Mouse (Mus musculus): Measurements from ENCODE around the gene Gria4. TPM values are rescaled to one million over a fixed set of nuclear protein-coding genes. Genes with fewer than 3 reads are reported as not detected.

Gene Gria4
- polyA plus RNA-seq, 1 experiment from 2014 or later: 2.7 TPM

DNA sequence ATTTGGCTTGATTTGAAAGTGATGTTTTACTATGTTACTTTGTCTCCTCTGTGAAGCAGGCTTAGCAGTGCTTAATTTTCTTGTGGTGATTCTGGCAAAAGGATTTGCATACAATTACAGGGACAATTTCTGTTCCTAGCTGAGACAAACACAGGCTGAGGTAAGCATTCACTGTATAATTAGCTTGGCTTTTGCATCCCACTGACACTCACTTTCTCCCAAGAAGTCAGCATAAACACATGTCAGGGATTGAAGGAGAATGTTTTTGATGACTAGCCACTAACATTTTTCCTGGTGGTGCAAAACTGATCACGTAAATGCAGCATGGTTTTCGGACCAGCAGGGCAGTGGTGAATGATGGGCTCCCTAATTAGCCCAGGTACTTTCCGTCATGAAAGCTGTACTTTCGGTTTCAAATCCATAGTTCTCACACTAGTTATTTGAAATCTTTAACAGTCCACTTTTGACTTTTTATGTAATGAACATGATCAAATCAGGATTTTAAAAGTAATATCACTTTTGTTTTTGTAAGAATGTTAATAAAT is 240.5 kb downstream of the Gria4 start:
- no peak for ATAC-seq (ENCODE audit: insufficient number of reproducible peaks, insufficient read depth, low FRiP score, low TSS enrichment, low read depth)
- no peak overlapping the region for H3K4me2 ChIP-seq
- H3K4me3 ChIP-seq (replicated peaks): no peak overlapping the region
- no peaks in the 10 kb centered on the region for H3K27me3 ChIP-seq
- H3K27ac ChIP-seq: no peak overlapping the region
- 66% methylated on average over 4 of the region's 4 CpGs for WGBS
- no peaks in the 10 kb centered on the region for H3K9me3 ChIP-seq
- no peak overlapping the region for H3K9ac ChIP-seq (replicated peaks)
- no peaks in the 10 kb centered on the region for H3K4me1 ChIP-seq (replicated peaks)
- no peaks in the 10 kb centered on the region for H3K36me3 ChIP-seq

DNA sequence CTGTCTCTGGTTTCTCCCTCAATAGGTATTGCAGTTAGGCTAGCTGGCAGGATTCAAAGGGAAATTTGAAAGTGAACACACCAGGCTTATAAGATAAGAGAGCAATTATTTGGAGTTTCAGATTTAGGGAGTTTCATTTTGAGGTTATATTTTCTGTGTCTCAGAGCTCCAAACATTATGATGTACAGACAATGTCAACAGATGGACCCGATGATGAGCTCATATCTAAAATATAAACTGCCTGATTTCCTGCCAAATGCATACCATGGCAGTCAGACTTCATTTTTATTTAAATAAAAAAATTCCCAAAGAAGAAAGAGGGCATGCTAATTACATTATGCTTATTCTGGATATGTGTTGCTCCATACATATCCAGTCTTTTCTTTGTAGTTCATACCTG is 256.8 kb downstream of the Gria4 start:
- Histone ChIP-seq H3K27ac (no peak overlapping the region), H3K4me1 (replicated peaks) (no peaks in the 10 kb centered on the region), H3K36me3 (no peaks in the 10 kb centered on the region), H3K4me3 (replicated peaks) (no peak overlapping the region), H3K9me3 (no peaks in the 10 kb centered on the region), H3K27me3 (no peaks in the 10 kb centered on the region), H3K4me2 (no peak overlapping the region), H3K9ac (replicated peaks) (no peak overlapping the region)
- WGBS: 100% methylated on average over 1 of the region's 1 CpGs
- no peak for ATAC-seq (ENCODE audit: insufficient number of reproducible peaks, insufficient read depth, low FRiP score, low TSS enrichment, low read depth)

DNA sequence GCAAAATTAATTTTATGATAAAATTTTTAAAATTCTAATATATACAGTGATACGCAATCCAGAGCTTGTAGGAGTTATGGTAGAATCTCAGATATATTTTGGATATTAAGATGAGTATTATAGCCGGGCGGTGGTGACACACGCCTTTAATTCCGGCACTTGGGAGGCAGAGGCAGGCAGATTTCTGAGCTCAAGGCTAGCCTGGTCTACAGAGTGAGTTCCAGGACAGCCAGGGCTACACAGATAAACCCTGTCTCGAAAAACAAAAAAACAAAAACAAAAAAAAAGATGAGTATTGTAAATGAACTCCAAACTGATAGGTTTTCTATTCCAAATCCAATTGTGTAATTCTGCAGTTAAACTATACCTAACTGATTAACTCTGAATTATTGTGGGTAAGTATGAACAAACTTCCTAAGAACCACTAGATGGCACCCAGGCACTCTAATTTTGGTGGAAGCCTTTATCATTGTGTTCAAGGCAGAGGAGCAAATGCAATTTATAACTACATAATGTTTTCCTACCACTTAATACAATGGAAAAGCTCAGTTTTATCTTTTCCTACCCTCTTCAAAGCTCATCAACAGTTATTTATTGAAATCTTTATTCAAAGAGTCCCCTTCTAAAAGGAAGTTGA is 259.4 kb downstream of the Gria4 start:
- no peak for ATAC-seq (ENCODE audit: insufficient number of reproducible peaks, insufficient read depth, low FRiP score, low TSS enrichment, low read depth)
- no peaks in the 10 kb centered on the region for H3K4me1 ChIP-seq (replicated peaks)
- H3K9ac ChIP-seq (replicated peaks): no peak overlapping the region
- no peaks in the 10 kb centered on the region for H3K9me3 ChIP-seq
- no peaks in the 10 kb centered on the region for H3K36me3 ChIP-seq
- no peak overlapping the region for H3K27ac ChIP-seq
- WGBS: 92% methylated on average over 6 of the region's 6 CpGs
- H3K27me3 ChIP-seq: no peaks in the 10 kb centered on the region
- no peak overlapping the region for H3K4me3 ChIP-seq (replicated peaks)
- no peak overlapping the region for H3K4me2 ChIP-seq

DNA sequence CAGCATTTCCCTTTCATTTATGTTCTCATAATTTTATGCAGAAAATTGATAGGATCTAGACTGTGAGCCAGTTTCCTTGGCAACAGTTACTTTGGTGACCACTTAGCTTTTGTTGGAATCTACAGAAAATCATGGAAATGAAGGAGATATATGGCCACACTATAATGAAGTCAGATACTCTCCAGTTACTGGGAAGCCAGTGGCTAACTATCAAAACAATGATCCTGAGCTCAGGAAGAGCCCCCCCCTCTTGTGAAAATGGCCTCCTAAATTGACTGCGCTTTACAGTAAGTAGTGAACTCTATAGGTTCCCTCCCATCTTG is 281.5 kb downstream of the Gria4 start:
- no peak overlapping the region for H3K9ac ChIP-seq (replicated peaks)
- H3K4me3 ChIP-seq (replicated peaks): no peak overlapping the region
- no peak for ATAC-seq (ENCODE audit: insufficient number of reproducible peaks, insufficient read depth, low FRiP score, low TSS enrichment, low read depth)
- no peaks in the 10 kb centered on the region for H3K9me3 ChIP-seq
- no peaks in the 10 kb centered on the region for H3K27me3 ChIP-seq
- H3K4me1 ChIP-seq (replicated peaks): no peaks in the 10 kb centered on the region
- no peak overlapping the region for H3K4me2 ChIP-seq
- H3K27ac ChIP-seq: no peak overlapping the region
- WGBS: 100% methylated on average over 1 of the region's 1 CpGs
- no peaks in the 10 kb centered on the region for H3K36me3 ChIP-seq

GRCm38 (mm10) chr9:4513796-4514562 is 282.1 kb downstream of the Gria4 start:
- no peak for ATAC-seq (ENCODE audit: insufficient number of reproducible peaks, insufficient read depth, low FRiP score, low TSS enrichment, low read depth)
- Histone ChIP-seq H3K36me3 (no peaks in the 10 kb centered on the region), H3K4me3 (replicated peaks) (no peak overlapping the region), H3K4me2 (no peak overlapping the region), H3K4me1 (replicated peaks) (no peaks in the 10 kb centered on the region), H3K9ac (replicated peaks) (no peak overlapping the region), H3K9me3 (no peaks in the 10 kb centered on the region), H3K27ac (no peak overlapping the region), H3K27me3 (no peaks in the 10 kb centered on the region)

DNA sequence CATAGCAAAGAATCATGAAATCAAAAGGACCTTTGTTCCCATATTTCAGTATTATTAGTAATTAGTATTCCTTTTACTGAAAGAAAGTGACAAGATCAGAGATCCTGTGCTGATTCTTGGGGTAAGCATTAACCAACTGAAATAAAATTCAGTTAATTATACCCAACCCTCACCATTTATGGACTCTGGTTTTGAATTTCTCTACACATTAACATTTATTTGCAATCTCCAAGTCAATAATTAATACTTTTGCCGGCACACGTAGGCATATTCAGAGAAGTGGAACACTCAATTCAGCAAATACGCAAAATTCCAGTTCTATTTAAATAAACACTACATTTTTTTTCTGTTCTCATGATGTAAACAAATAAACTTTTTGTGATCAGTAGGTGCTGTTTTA is 289.9 kb downstream of the Gria4 start:
- Histone ChIP-seq H3K4me3 (replicated peaks) (no peak overlapping the region), H3K27me3 (no peaks in the 10 kb centered on the region), H3K4me1 (replicated peaks) (no peaks in the 10 kb centered on the region), H3K9ac (replicated peaks) (no peak overlapping the region), H3K9me3 (no peaks in the 10 kb centered on the region), H3K36me3 (no peaks in the 10 kb centered on the region), H3K4me2 (no peak overlapping the region), H3K27ac (no peak overlapping the region)
- WGBS: 94% methylated on average over 3 of the region's 3 CpGs
- ATAC-seq (ENCODE audit: insufficient number of reproducible peaks, insufficient read depth, low FRiP score, low TSS enrichment, low read depth): no peak

DNA sequence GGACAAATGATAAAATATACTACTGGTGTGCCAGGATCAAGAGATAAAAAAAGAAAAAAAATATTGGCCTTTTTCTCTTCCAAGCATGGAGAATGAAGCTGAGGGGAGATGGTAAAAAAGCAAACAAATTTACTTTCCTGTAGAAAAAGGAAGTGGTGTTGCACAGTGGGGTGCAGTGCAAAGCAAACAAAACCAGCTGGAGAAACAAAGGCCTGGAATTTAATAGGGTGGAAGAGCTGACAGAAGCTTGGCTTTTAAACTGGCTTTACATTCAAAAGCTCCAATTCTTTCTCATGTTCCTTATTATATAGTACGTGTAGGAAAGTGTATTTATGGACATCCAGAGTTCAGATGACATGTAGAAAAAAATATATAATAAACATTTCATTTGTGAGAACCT is 290.9 kb downstream of the Gria4 start:
- Histone ChIP-seq H3K9ac (replicated peaks) (no peak overlapping the region), H3K27me3 (no peaks in the 10 kb centered on the region), H3K4me2 (no peak overlapping the region), H3K36me3 (no peaks in the 10 kb centered on the region), H3K9me3 (no peaks in the 10 kb centered on the region), H3K4me1 (replicated peaks) (no peaks in the 10 kb centered on the region), H3K27ac (no peak overlapping the region), H3K4me3 (replicated peaks) (no peak overlapping the region)
- WGBS: 30% methylated on average over 1 of the region's 1 CpGs
- ATAC-seq (ENCODE audit: insufficient number of reproducible peaks, insufficient read depth, low FRiP score, low TSS enrichment, low read depth): no peak

DNA sequence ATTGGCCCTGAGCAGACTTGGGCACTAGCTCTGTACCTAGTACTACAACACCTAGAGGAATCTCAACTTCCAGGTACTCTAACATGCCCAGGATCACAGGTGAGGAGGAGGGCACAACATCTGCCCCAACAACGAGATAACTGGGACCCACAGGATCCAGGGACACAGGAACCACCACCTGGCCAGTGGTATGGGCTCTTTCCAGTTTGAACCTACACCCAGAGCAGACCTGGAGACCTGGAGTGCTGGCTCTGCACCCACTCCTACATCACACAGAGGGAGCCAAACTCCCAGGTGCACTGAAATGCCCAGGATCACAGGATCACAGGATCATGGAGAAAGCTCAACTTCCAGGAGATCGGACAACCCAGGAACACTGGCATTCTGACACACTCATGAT is 309.6 kb downstream of the Gria4 start:
- ATAC-seq (ENCODE audit: insufficient number of reproducible peaks, insufficient read depth, low FRiP score, low TSS enrichment, low read depth): no peak
- Histone ChIP-seq H3K27ac (no peak overlapping the region), H3K4me2 (no peak overlapping the region), H3K9ac (replicated peaks) (no peak overlapping the region), H3K4me1 (replicated peaks) (no peaks in the 10 kb centered on the region), H3K36me3 (no peaks in the 10 kb centered on the region), H3K27me3 (no peaks in the 10 kb centered on the region), H3K4me3 (replicated peaks) (no peak overlapping the region), H3K9me3 (no peaks in the 10 kb centered on the region)
- WGBS: 86% methylated on average over 2 of the region's 2 CpGs

- 81% methylated on average over 2 of the region's 2 CpGs for WGBS
- Histone ChIP-seq H3K27me3 (no peaks in the 10 kb centered on the region), H3K4me3 (replicated peaks) (no peak overlapping the region)
These were observed 311.5 kb downstream of the Gria4 start for GRCm38 (mm10) chr9:4484502-4484901.

DNA sequence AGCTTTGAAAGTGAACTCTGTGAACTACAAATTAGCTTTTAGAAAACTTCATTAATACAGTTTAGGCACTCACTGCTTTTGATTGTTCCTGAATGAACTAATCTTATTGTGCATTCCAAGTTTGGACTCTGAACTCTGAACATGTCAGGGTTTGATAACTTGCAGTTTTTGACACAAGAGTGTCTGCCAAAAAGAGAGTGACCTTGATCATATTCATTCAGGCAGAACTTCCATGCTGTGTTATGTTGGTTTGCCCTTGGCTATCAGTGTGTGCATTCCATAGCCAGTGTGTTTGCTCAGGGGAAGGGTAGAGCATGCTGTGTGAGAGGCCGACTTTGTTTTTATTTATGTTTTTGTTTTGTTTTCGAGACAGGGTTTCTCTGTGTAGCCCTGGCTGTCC is 325.2 kb downstream of the Gria4 start:
- ATAC-seq (ENCODE audit: insufficient number of reproducible peaks, insufficient read depth, low FRiP score, low TSS enrichment, low read depth): no peak
- no peaks in the 10 kb centered on the region for H3K4me1 ChIP-seq (replicated peaks)
- no peak overlapping the region for H3K27ac ChIP-seq
- no peak overlapping the region for H3K4me2 ChIP-seq
- H3K9me3 ChIP-seq: no peaks in the 10 kb centered on the region
- no peak overlapping the region for H3K9ac ChIP-seq (replicated peaks)
- no peaks in the 10 kb centered on the region for H3K36me3 ChIP-seq
- no peaks in the 10 kb centered on the region for H3K27me3 ChIP-seq
- no peak overlapping the region for H3K4me3 ChIP-seq (replicated peaks)
- 69% methylated on average over 2 of the region's 2 CpGs for WGBS

More at GRCm38 (mm10) chr9:4484502-4484901, 311.5 kb downstream of the Gria4 start:
- H3K27ac ChIP-seq: no peak overlapping the region
- no peak overlapping the region for H3K9ac ChIP-seq (replicated peaks)
- ATAC-seq (ENCODE audit: insufficient number of reproducible peaks, insufficient read depth, low FRiP score, low TSS enrichment, low read depth): no peak
- H3K9me3 ChIP-seq: no peaks in the 10 kb centered on the region
- H3K4me2 ChIP-seq: no peak overlapping the region
- no peaks in the 10 kb centered on the region for H3K36me3 ChIP-seq
- H3K4me1 ChIP-seq (replicated peaks): no peaks in the 10 kb centered on the region

DNA sequence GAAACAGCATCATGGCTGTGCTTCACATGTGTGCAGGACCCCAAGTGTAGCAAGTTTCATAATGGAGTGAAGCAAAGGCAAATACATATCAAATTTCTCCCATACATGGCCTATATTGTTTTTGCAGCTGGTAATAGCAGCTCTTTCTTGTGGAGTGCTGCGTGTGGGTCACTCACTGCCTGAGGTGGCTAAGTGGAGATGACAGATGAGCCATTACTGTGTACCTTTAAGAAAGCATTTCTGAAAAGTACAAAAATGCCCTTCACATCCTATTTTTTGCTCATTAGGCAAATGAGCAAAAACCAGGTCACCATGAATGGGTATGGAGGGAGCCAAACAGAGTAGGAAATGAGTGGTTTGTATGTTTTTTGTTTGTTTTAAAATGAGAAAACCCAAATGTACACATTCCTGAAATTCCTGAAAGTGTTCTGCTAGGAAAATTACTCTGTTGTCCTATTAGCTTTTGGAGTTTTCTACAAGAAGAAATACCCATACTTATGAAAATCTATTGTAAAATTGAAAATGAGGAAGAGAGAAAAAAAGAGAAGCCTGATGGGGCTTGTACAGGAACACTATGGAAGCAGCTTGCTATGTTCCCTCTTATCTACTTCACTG is 336.5 kb downstream of the Gria4 start:
- H3K36me3 ChIP-seq: no peaks in the 10 kb centered on the region
- H3K9me3 ChIP-seq: no peaks in the 10 kb centered on the region
- H3K27ac ChIP-seq: no peak overlapping the region
- H3K9ac ChIP-seq (replicated peaks): no peak overlapping the region
- ATAC-seq (ENCODE audit: insufficient number of reproducible peaks, insufficient read depth, low FRiP score, low TSS enrichment, low read depth): no peak
- no peaks in the 10 kb centered on the region for H3K27me3 ChIP-seq
- H3K4me2 ChIP-seq: no peak overlapping the region
- no peaks in the 10 kb centered on the region for H3K4me1 ChIP-seq (replicated peaks)
- no peak overlapping the region for H3K4me3 ChIP-seq (replicated peaks)
- 71% methylated on average over 1 of the region's 1 CpGs for WGBS
